In the genomic region with DNA sequence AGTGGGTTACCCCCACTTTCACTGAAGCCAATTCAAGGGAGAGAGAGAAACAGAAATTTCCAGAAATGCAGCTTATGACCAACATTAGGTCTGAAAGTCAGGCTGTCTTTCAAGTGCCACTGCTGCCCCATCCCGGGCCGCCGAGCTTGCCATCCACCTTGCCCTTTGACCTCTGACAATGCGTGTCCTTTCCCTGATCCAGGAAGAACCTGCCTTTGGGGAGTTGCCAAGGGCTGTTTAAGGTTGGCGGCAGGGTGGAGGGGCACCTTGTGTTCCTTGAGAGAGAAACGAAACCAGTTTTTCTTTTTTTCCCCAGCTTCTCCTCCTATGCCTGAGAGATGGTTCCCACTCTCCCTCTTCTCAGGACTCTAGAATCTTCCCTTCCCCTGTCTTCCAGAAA, we compare ENCODE assay signal across 12 mouse cellular contexts. TPM values are rescaled to one million over a fixed set of nuclear protein-coding genes. Genes with fewer than 3 reads are reported as not detected.
DNase-seq lines count a peak whose midpoint lies in the region; ATAC-seq and TF ChIP-seq lines count a peak whose summit lies in the region.
"Not testable (repeated sequence)": the region's sequence is repeated elsewhere in the genome, so short reads cannot be mapped to it uniquely, and the experiment has no call there.
"Had no signal": no experiment of that assay in that cellular context is flagged by ENCODE, and none has a peak within 500 bp of the region (broad histone marks: within the 10 kb centered on the region; RNA-seq: fewer than 3 reads in every experiment).

No protein-coding gene starts in this region.

- H3K27ac ChIP-seq in intestine, embryonic 15.5 days: 0 out of 2 replicates have a peak overlapping the region, but pooled peaks have one; percentile 36
- not testable (repeated sequence) for H3K27ac ChIP-seq in intestine, embryonic 16.5 days (ENCODE audit: low read length); intestine, postnatal 0 days (ENCODE audit: low read depth, low read length); stomach, postnatal 0 days (replicated peaks)
- H3K27ac ChIP-seq in small intestine, adult 2 months (ENCODE audit: insufficient read depth, low read depth, low read length): peak overlapping the region; percentile 71

- not testable (repeated sequence) for H3K9ac ChIP-seq in intestine, embryonic 15.5 days; intestine, embryonic 16.5 days (ENCODE audit: low read depth, low read length); intestine, postnatal 0 days (ENCODE audit: low read depth, low read length); stomach, postnatal 0 days (ENCODE audit: low read length)

- TF ChIP-seq POLR2A in small intestine, adult 2 months (IDR thresholded peaks at IDR 0.05; ENCODE audit: low read depth, low read length): not testable (repeated sequence)

- TF ChIP-seq EP300 in stomach, postnatal 0 days (optimal IDR thresholded peaks at IDR 0.05): not testable (repeated sequence)

- not testable (repeated sequence) for TF ChIP-seq CTCF in intestine, postnatal 0 days (IDR thresholded peaks at IDR 0.05; ENCODE audit: low read depth); small intestine, adult 2 months (IDR thresholded peaks at IDR 0.05; ENCODE audit: extremely low read depth, insufficient read length, insufficient replicate concordance, low read depth, low read length); stomach, postnatal 0 days (IDR thresholded peaks at IDR 0.05; ENCODE audit: low read depth)

- H3K27me3 ChIP-seq in intestine, embryonic 15.5 days (replicated peaks); intestine, embryonic 16.5 days (replicated peaks; ENCODE audit: control insufficient read depth, insufficient read depth, low read length); intestine, postnatal 0 days (replicated peaks; ENCODE audit: control insufficient read depth, insufficient read depth, low read length); small intestine, adult 2 months (ENCODE audit: control insufficient read depth, insufficient read depth, low read length); stomach, postnatal 0 days (ENCODE audit: control insufficient read depth, insufficient read depth, low read length): not testable (repeated sequence)

- not testable (repeated sequence) for DNase-seq in stomach, postnatal 0 days (ENCODE audit: low spot score)

- H3K9me3 ChIP-seq in intestine, embryonic 15.5 days; intestine, embryonic 16.5 days (ENCODE audit: control insufficient read depth, low read length); intestine, postnatal 0 days (ENCODE audit: control insufficient read depth); stomach, postnatal 0 days (ENCODE audit: control insufficient read depth, low read length): not testable (repeated sequence)

- peak; percentile 42 for ATAC-seq in intestine, embryonic 15.5 days
- ATAC-seq in intestine, embryonic 16.5 days: peak; percentile 43
- ATAC-seq in intestine, postnatal 0 days: peak; percentile 65
- peak; percentile 73 for ATAC-seq in stomach, postnatal 0 days (ENCODE audit: low FRiP score, low TSS enrichment)

- H3K36me3 ChIP-seq in intestine, embryonic 15.5 days; intestine, embryonic 16.5 days (ENCODE audit: control insufficient read depth, insufficient read depth, low read length); intestine, postnatal 0 days (ENCODE audit: control insufficient read depth, insufficient read depth); small intestine, adult 2 months (ENCODE audit: control insufficient read depth, insufficient read depth, low read length); stomach, postnatal 0 days (ENCODE audit: control insufficient read depth, insufficient read depth, low read length): not testable (repeated sequence)

- WGBS in intestine, embryonic 15.5 days: no CpG with 5 or more reads among the region's 6 CpGs
- no CpG with 5 or more reads among the region's 6 CpGs for WGBS in intestine, embryonic 16.5 days
- WGBS in intestine, postnatal 0 days: no CpG with 5 or more reads among the region's 6 CpGs
- WGBS in small intestine, adult 2 months: no CpG with 5 or more reads among the region's 6 CpGs
- no CpG with 5 or more reads among the region's 6 CpGs for whole genome bisulfite sequencing in stomach, postnatal 0 days

- not testable (repeated sequence) for H3K4me1 ChIP-seq in intestine, embryonic 15.5 days (replicated peaks); stomach, postnatal 0 days (replicated peaks; ENCODE audit: control insufficient read depth, insufficient read depth)
- H3K4me1 ChIP-seq in intestine, embryonic 16.5 days (ENCODE audit: control insufficient read depth, insufficient read depth, low read length): peaks cover 23% of the 10 kb centered on the region; the same call in 1 of the 2 replicates
- H3K4me1 ChIP-seq in intestine, postnatal 0 days (replicated peaks; ENCODE audit: control insufficient read depth, insufficient read depth, low read length): peaks cover 11% of the 10 kb centered on the region
- peaks cover 27% of the 10 kb centered on the region for H3K4me1 ChIP-seq in small intestine, adult 2 months (ENCODE audit: control insufficient read depth, insufficient read depth, insufficient read length, low read length)

- H3K4me3 ChIP-seq in intestine, embryonic 15.5 days (replicated peaks); intestine, embryonic 16.5 days (ENCODE audit: low read length); intestine, postnatal 0 days (ENCODE audit: low read depth, low read length); small intestine, adult 2 months (ENCODE audit: low read depth, low read length); stomach, postnatal 0 days (ENCODE audit: low read depth, low read length): not testable (repeated sequence)

- not testable (repeated sequence) for H3K4me2 ChIP-seq in intestine, embryonic 15.5 days (replicated peaks); intestine, embryonic 16.5 days (ENCODE audit: low read depth, low read length); intestine, postnatal 0 days (replicated peaks; ENCODE audit: low read depth); stomach, postnatal 0 days (replicated peaks; ENCODE audit: low read depth)

RNA-seq across cellular contexts. Expression of a gene that starts 16.3 kb away (rescaled TPM):
- polyA plus RNA-seq in intestine, embryonic 15.5 days (2015; fragmentation: Nextera tagmentation; extraction: Ambion mirVana): 874 and 977 TPM in 2 replicates
- polyA plus RNA-seq in intestine, embryonic 16.5 days (2015; fragmentation: Nextera tagmentation; extraction: Ambion mirVana): 1,405 and 1,451 TPM in 2 replicates
- polyA plus RNA-seq in intestine, postnatal 0 days (2015; fragmentation: Nextera tagmentation; extraction: Ambion mirVana): 1,454 and 1,717 TPM in 2 replicates
- 1,520 and 2,382 TPM in 2 replicates for polyA plus RNA-seq in small intestine, adult 2 months (2012; rRNA removed)
- 1,014 and 1,152 TPM in 2 replicates for polyA plus RNA-seq in stomach, postnatal 0 days (2015; fragmentation: Nextera tagmentation; extraction: Ambion mirVana)
- polyA plus RNA-seq: activated CD4-positive, CD25-positive, alpha-beta regulatory T cell, adult 4 months; C2C12; CD4-positive, CD25-positive, alpha-beta regulatory T cell, adult 4 months; Patski had no signal

RNA-seq across cellular contexts. Expression of a gene that starts 32.0 kb away (rescaled TPM):
- 28.5 and 28.6 TPM in 2 replicates for polyA plus RNA-seq in intestine, embryonic 15.5 days (2015; fragmentation: Nextera tagmentation; extraction: Ambion mirVana)
- 28.3 TPM in 2 replicates for polyA plus RNA-seq in intestine, embryonic 16.5 days (2015; fragmentation: Nextera tagmentation; extraction: Ambion mirVana)
- polyA plus RNA-seq in intestine, postnatal 0 days (2015; fragmentation: Nextera tagmentation; extraction: Ambion mirVana): 13.2 and 14.7 TPM in 2 replicates
- polyA plus RNA-seq in small intestine, adult 2 months (2012; rRNA removed): 14.9 and 22.7 TPM in 2 replicates
- 33.6 and 34.1 TPM in 2 replicates for polyA plus RNA-seq in stomach, postnatal 0 days (2015; fragmentation: Nextera tagmentation; extraction: Ambion mirVana)

RNA-seq across cellular contexts. Expression of a gene that starts 32.4 kb away (rescaled TPM):
- 37.0 and 42.7 TPM in 2 replicates for polyA plus RNA-seq in intestine, embryonic 15.5 days (2015; fragmentation: Nextera tagmentation; extraction: Ambion mirVana)
- polyA plus RNA-seq in intestine, embryonic 16.5 days (2015; fragmentation: Nextera tagmentation; extraction: Ambion mirVana): 35.4 and 35.5 TPM in 2 replicates
- polyA plus RNA-seq in intestine, postnatal 0 days (2015; fragmentation: Nextera tagmentation; extraction: Ambion mirVana): 32.0 and 33.8 TPM in 2 replicates
- 17.5 and 17.8 TPM in 2 replicates for polyA plus RNA-seq in small intestine, adult 2 months (2012; rRNA removed)
- 76.0 and 78.4 TPM in 2 replicates for polyA plus RNA-seq in stomach, postnatal 0 days (2015; fragmentation: Nextera tagmentation; extraction: Ambion mirVana)

RNA-seq across cellular contexts. Expression of a gene that starts 55.7 kb away (rescaled TPM):
- 22.1 and 23.6 TPM in 2 replicates for polyA plus RNA-seq in intestine, embryonic 15.5 days (2015; fragmentation: Nextera tagmentation; extraction: Ambion mirVana)
- polyA plus RNA-seq in intestine, embryonic 16.5 days (2015; fragmentation: Nextera tagmentation; extraction: Ambion mirVana): 20.7 and 22.0 TPM in 2 replicates
- polyA plus RNA-seq in intestine, postnatal 0 days (2015; fragmentation: Nextera tagmentation; extraction: Ambion mirVana): 3.9 and 4.7 TPM in 2 replicates
- 14.1 and 15.8 TPM in 2 replicates for polyA plus RNA-seq in small intestine, adult 2 months (2012; rRNA removed)
- 13.7 and 14.8 TPM in 2 replicates for polyA plus RNA-seq in stomach, postnatal 0 days (2015; fragmentation: Nextera tagmentation; extraction: Ambion mirVana)

RNA-seq across cellular contexts. Expression of a gene that starts 58.3 kb away (rescaled TPM):
- polyA plus RNA-seq in intestine, embryonic 15.5 days (2015; fragmentation: Nextera tagmentation; extraction: Ambion mirVana): 0.20 TPM in 1 of 2 replicates, not detected in the other
- 0.15 and 0.20 TPM in 2 replicates for polyA plus RNA-seq in intestine, embryonic 16.5 days (2015; fragmentation: Nextera tagmentation; extraction: Ambion mirVana)
- polyA plus RNA-seq in intestine, postnatal 0 days (2015; fragmentation: Nextera tagmentation; extraction: Ambion mirVana): 0.77 and 4.8 TPM in 2 replicates
- polyA plus RNA-seq in small intestine, adult 2 months (2012; rRNA removed): 0.63 and 1.0 TPM in 2 replicates
- 1.6 and 3.3 TPM in 2 replicates for polyA plus RNA-seq in stomach, postnatal 0 days (2015; fragmentation: Nextera tagmentation; extraction: Ambion mirVana)
- polyA plus RNA-seq: activated CD4-positive, CD25-positive, alpha-beta regulatory T cell, adult 4 months; adrenal gland, adult 2 months; brain, embryonic 14.5 days; C2C12; CD4-positive, CD25-positive, alpha-beta regulatory T cell, adult 4 months; G1E had no signal
